Mouse (Mus musculus): ENCODE results near the gene Ppp1ca.

DNA sequence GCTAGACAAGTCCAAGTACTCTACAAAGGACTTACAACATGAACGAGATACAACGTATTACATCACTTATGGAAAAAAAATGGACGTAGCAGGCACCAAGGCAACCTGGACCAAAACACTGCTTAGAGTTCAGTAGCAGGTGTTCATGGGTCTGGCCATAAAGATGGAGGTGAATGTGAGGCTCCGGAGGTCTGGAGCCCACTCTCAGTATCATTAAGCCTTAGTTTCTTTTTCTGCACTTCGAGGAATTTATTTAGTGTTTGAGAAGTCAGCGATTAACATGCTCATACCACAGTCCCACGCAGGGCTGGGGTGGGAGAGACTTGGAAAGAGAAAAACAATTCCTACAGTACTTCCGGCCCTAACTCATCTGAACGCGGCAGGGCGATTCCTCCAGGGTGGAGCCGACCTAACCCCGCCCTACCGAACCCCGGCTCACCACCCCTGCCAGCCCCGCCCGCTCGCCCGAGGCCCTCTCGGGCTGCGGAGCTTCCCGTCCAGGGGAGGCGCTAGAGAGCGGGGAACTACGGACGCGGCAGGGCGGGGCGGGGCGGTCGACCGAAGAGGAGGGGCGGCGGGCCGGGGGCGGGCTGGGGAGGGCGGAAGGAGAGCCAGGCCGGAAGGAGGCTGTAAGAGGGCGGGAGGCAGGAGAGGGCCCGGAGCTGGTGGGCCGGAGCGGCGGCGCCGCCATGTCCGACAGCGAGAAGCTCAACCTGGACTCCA lies at the start of gene Ppp1ca:
- TF ChIP-seq CTCF (IDR thresholded peaks at IDR 0.05; ENCODE audit: low read depth, low read length) (no peak), POLR2A (IDR thresholded peaks at IDR 0.05; ENCODE audit: borderline replicate concordance, low read depth, low read length) (peak; percentile 87; the same call in 1 of the 2 replicates)
